10 mouse cellular contexts compared by ENCODE assay signal in genomic region chr10:60346056-60346455, GRCm38 (mm10). TPM values are rescaled to one million over a fixed set of nuclear protein-coding genes. Genes with fewer than 3 reads are reported as not detected.
A peak's percentile ranks its signal among the peaks of the same experiment; 100 is the strongest.
DNase-seq lines count a peak whose midpoint lies in the region; ATAC-seq and TF ChIP-seq lines count a peak whose summit lies in the region.
"Had no signal": no experiment of that assay in that cellular context is flagged by ENCODE, and none has a peak within 500 bp of the region (broad histone marks: within the 10 kb centered on the region; RNA-seq: fewer than 3 reads in every experiment).

No protein-coding gene starts in this region.

- in situ Hi-C loops in CH12.LX (cut with MboI; ENCODE audit: low pct_ligation_motif_present, low pct_unique_long_range_greater_than_20kb, low sequenced_read_pairs), result no loop called here

- no peaks in the 10 kb centered on the region for H3K79me2 ChIP-seq in CH12.LX (replicated peaks; ENCODE audit: control insufficient read depth, extremely low read depth, insufficient read depth, poor library complexity, severe bottlenecking)

- peak overlapping the region; percentile 64 for H3K4me2 ChIP-seq in kidney, embryonic 15.5 days
- peak overlapping the region; percentile 30; the same call in 1 of the 2 replicates for H3K4me2 ChIP-seq in CH12.LX (ENCODE audit: insufficient read depth, low read depth, poor library complexity, severe bottlenecking)
- H3K4me2 ChIP-seq in limb, embryonic 15.5 days, result peak overlapping the region; percentile 59; the same call in 1 of the 2 replicates

- DNase-seq in kidney, postnatal 10 days, result no peak
- no peak for DNase-seq in CH12.LX (ENCODE audit: extremely low read depth)
- no peak for DNase-seq in frontal cortex, postnatal 14 days (ENCODE audit: low spot score in 2 of 2)
- no peak for DNase-seq in natural killer cell, adult 2 months (ENCODE audit: low spot score in 2 of 2)

- H3K4me3 ChIP-seq in kidney, embryonic 15.5 days (replicated peaks), result peak overlapping the region; percentile 43
- no peak overlapping the region for H3K4me3 ChIP-seq in CH12.LX (replicated peaks in 1 of 3; ENCODE audit: low read depth in 2 of 3, low read length in 2 of 3, poor library complexity in 1 of 3)
- H3K4me3 ChIP-seq in bone marrow, adult 2 months (replicated peaks; ENCODE audit: control insufficient read depth, low read depth, low read length), result peak overlapping the region; percentile 61
- H3K4me3 ChIP-seq in limb, embryonic 15.5 days, result no peak overlapping the region

- no peaks in the 10 kb centered on the region for H3K36me3 ChIP-seq in kidney, embryonic 15.5 days
- H3K36me3 ChIP-seq in CH12.LX (replicated peaks in 1 of 2; ENCODE audit: control insufficient read depth in 1 of 2, insufficient read depth in 1 of 2, low read length in 1 of 2), result no peaks in the 10 kb centered on the region
- no peaks in the 10 kb centered on the region for H3K36me3 ChIP-seq in limb, embryonic 15.5 days

- TF ChIP-seq EP300 in CH12.LX (IDR thresholded peaks at IDR 0.05; ENCODE audit: low read length), result no peak

- H3K9ac ChIP-seq in kidney, embryonic 15.5 days, result no peak overlapping the region
- H3K9ac ChIP-seq in CH12.LX (ENCODE audit: insufficient read depth, low read depth), result no peak overlapping the region
- H3K9ac ChIP-seq in limb, embryonic 15.5 days, result no peak overlapping the region

- dilution Hi-C loops in CH12.LX (cut with MboI; ENCODE audit: extremely low pct_ligation_motif_present, extremely low pct_unique_long_range_greater_than_20kb, low sequenced_read_pairs), result no loop called here

- no peak for TF ChIP-seq CTCF in CH12.LX (conservative IDR thresholded peaks at IDR 0.05 in 1 of 2, IDR thresholded peaks at IDR 0.05 in 1 of 2; ENCODE audit: low read depth in 2 of 2, low read length in 2 of 2)
- TF ChIP-seq CTCF in bone marrow, adult 2 months (IDR thresholded peaks at IDR 0.05; ENCODE audit: control insufficient read depth, insufficient read depth, low read length), result no peak

- WGBS in kidney, embryonic 15.5 days, result 87% methylated on average over 4 of the region's 4 CpGs
- 54% methylated on average over 4 of the region's 4 CpGs for WGBS in bone marrow, adult 2 months
- 77% methylated on average over 4 of the region's 4 CpGs for WGBS in limb, embryonic 15.5 days

- H3K4me1 ChIP-seq in kidney, embryonic 15.5 days, result peaks cover 44% of the 10 kb centered on the region
- peaks cover 14 to 44% of the 10 kb centered on the region in 2 experiments for H3K4me1 ChIP-seq in CH12.LX (ENCODE audit: control insufficient read depth in 1 of 2, insufficient read depth in 2 of 2)
- peaks cover 17% of the 10 kb centered on the region for H3K4me1 ChIP-seq in bone marrow, adult 2 months (ENCODE audit: control insufficient read depth, insufficient read depth, low read length)
- peaks cover 47% of the 10 kb centered on the region for H3K4me1 ChIP-seq in limb, embryonic 15.5 days

- no peak for ATAC-seq in kidney, embryonic 15.5 days (replicated peaks; ENCODE audit: low FRiP score)
- no peak for ATAC-seq in limb, embryonic 15.5 days (ENCODE audit: insufficient number of reproducible peaks, low FRiP score, low TSS enrichment, low read depth)
- ATAC-seq in megakaryocyte progenitor cell, adult 5-6 weeks (replicated peaks; ENCODE audit: poor library complexity), result no peak

- H3K27ac ChIP-seq in kidney, embryonic 15.5 days, result no peak overlapping the region
- no peak overlapping the region for H3K27ac ChIP-seq in CH12.LX (ENCODE audit: insufficient read depth, low read depth)
- H3K27ac ChIP-seq in bone marrow, adult 2 months (ENCODE audit: control insufficient read depth, insufficient read depth, low read depth, low read length, poor library complexity), result peak overlapping the region; percentile 99
- no peak overlapping the region for H3K27ac ChIP-seq in limb, embryonic 15.5 days

- no peak for TF ChIP-seq POLR2A in CH12.LX (IDR thresholded peaks at IDR 0.05; ENCODE audit: low read depth, low read length)
- no peak for TF ChIP-seq POLR2A in bone marrow, adult 2 months (IDR thresholded peaks at IDR 0.05; ENCODE audit: borderline replicate concordance, control insufficient read depth, low read depth, low read length)

- H3K9me3 ChIP-seq in kidney, embryonic 15.5 days (replicated peaks), result no peaks in the 10 kb centered on the region
- H3K9me3 ChIP-seq in CH12.LX (replicated peaks; ENCODE audit: low read length), result no peaks in the 10 kb centered on the region
- no peaks in the 10 kb centered on the region for H3K9me3 ChIP-seq in limb, embryonic 15.5 days

- TF ChIP-seq RAD21 in CH12.LX (IDR thresholded peaks at IDR 0.05; ENCODE audit: low read depth, low read length), result no peak

- H3K27me3 ChIP-seq in kidney, embryonic 15.5 days, result peaks cover 12% of the 10 kb centered on the region; the same call in 1 of the 2 replicates
- peaks cover 19% of the 10 kb centered on the region for H3K27me3 ChIP-seq in CH12.LX (replicated peaks)
- peaks cover 15% of the 10 kb centered on the region for H3K27me3 ChIP-seq in limb, embryonic 15.5 days

TF ChIP-seq in CH12.LX, 34 proteins besides CTCF, POLR2A, EP300 and RAD21:
- TF ChIP-seq IRF4 (IDR thresholded peaks at IDR 0.05; ENCODE audit: low read depth, low read length), result no peak
- no peak for TF ChIP-seq HCFC1 (IDR thresholded peaks at IDR 0.05; ENCODE audit: low read depth, low read length)
- no peak for TF ChIP-seq JUN (IDR thresholded peaks at IDR 0.05; ENCODE audit: insufficient read depth, low read depth, low read length)
- no peak for TF ChIP-seq ZKSCAN1 (IDR thresholded peaks at IDR 0.05; ENCODE audit: borderline replicate concordance, low read depth, low read length)
- TF ChIP-seq SMC3 (IDR thresholded peaks at IDR 0.05; ENCODE audit: low read depth, low read length), result no peak
- no peak for TF ChIP-seq SIN3A (IDR thresholded peaks at IDR 0.05; ENCODE audit: low read length)
- no peak for TF ChIP-seq USF1 (IDR thresholded peaks at IDR 0.05; ENCODE audit: low read depth, low read length)
- TF ChIP-seq NRF1 (IDR thresholded peaks at IDR 0.05; ENCODE audit: low read depth, low read length), result no peak
- TF ChIP-seq CHD2 (IDR thresholded peaks at IDR 0.05; ENCODE audit: low read length), result no peak
- no peak for TF ChIP-seq ZMIZ1 (IDR thresholded peaks at IDR 0.05; ENCODE audit: low read depth, low read length)
- no peak for TF ChIP-seq MAFK (IDR thresholded peaks at IDR 0.05; ENCODE audit: insufficient replicate concordance, low read length)
- no peak for TF ChIP-seq CHD1 (IDR thresholded peaks at IDR 0.05; ENCODE audit: low read depth, low read length)

RNA-seq across cellular contexts. Expression of gene Vsir, which starts 0.6 kb away (rescaled TPM):
- 3.9 and 4.2 TPM in 2 replicates for polyA plus RNA-seq in kidney, embryonic 15.5 days (2015; fragmentation: Nextera tagmentation; extraction: Ambion mirVana)
- total RNA-seq in CH12.LX (2012; rRNA removed) (9.5 and 10.5 TPM in 2 replicates), CH12.LX (2014; rRNA removed) (5.5 and 6.3 TPM in 2 replicates)
- 3.6 and 4.7 TPM in 2 replicates for polyA plus RNA-seq in CH12.LX (2012; ENCODE audit: insufficient read length, low read depth)
- 39.7 and 97.9 TPM in 2 replicates for polyA plus RNA-seq in bone marrow, adult 2 months (2011; ENCODE audit: insufficient read depth, insufficient read length, low replicate concordance, missing spikeins)
- 3.4 and 6.7 TPM in 2 replicates for polyA plus RNA-seq in limb, embryonic 15.5 days (2015; fragmentation: Nextera tagmentation; extraction: Ambion mirVana)
- total RNA-seq in megakaryocyte progenitor cell, adult 5-6 weeks (2015), result 43.4 and 55.3 TPM in 2 replicates
- 119 and 123 TPM in 2 replicates for total RNA-seq in megakaryocyte progenitor cell, adult 5-6 weeks (2017)

RNA-seq across cellular contexts. Expression of gene Gm17455, which starts 53.5 kb away (rescaled TPM):
- 0.62 and 0.88 TPM in 2 replicates for polyA plus RNA-seq in kidney, embryonic 15.5 days (2015; fragmentation: Nextera tagmentation; extraction: Ambion mirVana)
- total RNA-seq in CH12.LX (2012; rRNA removed), result not detected in 2 replicates
- not detected in 2 replicates for total RNA-seq in CH12.LX (2014; rRNA removed)
- polyA plus RNA-seq in CH12.LX (2012; ENCODE audit: insufficient read length, low read depth), result not detected in 2 replicates
- polyA plus RNA-seq in bone marrow, adult 2 months (2011; ENCODE audit: insufficient read depth, insufficient read length, low replicate concordance, missing spikeins), result 1.9 and 6.0 TPM in 2 replicates
- polyA plus RNA-seq in limb, embryonic 15.5 days (2015; fragmentation: Nextera tagmentation; extraction: Ambion mirVana), result 1.2 and 4.0 TPM in 2 replicates
- 0.29 TPM in 1 of 2 replicates, not detected in the other for total RNA-seq in megakaryocyte progenitor cell, adult 5-6 weeks (2015)
- not detected in 2 replicates for total RNA-seq in megakaryocyte progenitor cell, adult 5-6 weeks (2017)
- polyA plus RNA-seq: kidney, adult 2 months; liver, embryonic 14.5 days had no signal

Comparison
In these comparisons a context has a peak if more than half of its experiments do, and no peak if none do; other contexts are left out.
1. H3K4me3 ChIP-seq: peak in kidney, embryonic 15.5 days (single experiment) and bone marrow, adult 2 months (single experiment); none in CH12.LX (0 of 3) and limb, embryonic 15.5 days (single experiment).
2. Peak in every context shown above with its lines, with median percentiles within 50 percentile points of each other: H3K4me2 ChIP-seq.